Mouse (Mus musculus) layer of hippocampus, adult 18-20 months (tissue): Measurements from ENCODE around the gene Gimap8. TPM values are rescaled to one million over a fixed set of nuclear protein-coding genes. Genes with fewer than 3 reads are reported as not detected.

Experiments
- DNase-seq, 2 experiments: peaks; one replicate each; pipeline ENCODE4 v3.0.0; 2022; ENCODE audit warnings: low spot score in 2 of 2
- total RNA-seq, 2 experiments: library from RNA; stranded (reverse); gene quantifications; 2 replicates each; pipeline ENCODE4 v1.2.3; 2021

Gimap8 gene
- total RNA-seq, 2 experiments from 2014 or later: 0.77 to 0.81 TPM

DNA sequence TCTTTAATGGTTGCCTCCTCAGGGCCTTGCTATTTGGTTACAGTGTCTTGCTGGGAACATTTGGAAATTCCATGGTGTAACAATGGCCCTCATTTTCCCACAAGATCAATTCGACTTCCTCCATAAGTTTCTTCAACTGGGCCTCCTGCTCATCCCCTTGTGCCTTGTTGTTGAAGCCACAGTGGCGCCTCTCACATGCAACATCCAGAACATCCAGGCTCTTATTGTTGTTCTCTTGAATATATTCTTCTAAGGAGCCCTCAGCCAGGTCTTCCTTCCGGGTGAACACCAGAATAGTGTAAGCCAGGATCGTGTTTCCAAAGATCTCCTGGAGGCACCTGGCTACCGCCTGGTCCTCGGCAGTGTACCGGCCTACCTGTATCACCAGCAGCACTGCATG, 55.1 kb downstream of the Gimap8 start:
- no peak for DNase-seq

DNA sequence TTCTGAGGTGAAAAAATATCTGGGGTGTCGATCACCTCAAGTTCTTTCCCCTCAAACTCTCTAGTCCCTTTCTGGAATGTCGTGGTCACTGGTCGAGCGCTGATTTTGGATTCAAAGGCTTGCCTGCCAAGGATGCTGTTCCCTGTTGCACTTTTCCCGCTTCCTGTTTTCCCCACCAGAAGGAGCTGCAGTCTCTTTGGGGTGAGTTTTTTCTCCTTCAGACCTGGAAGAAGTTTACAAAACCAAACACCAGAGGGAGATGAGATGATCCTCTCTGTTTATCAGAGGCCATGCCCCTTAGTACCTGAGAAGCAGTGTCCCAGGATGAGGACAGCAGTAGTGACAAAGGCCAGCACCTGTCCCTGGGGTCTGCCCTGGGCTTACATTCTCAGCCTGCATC, 55.6 kb downstream of the Gimap8 start:
- no peak for DNase-seq

DNA sequence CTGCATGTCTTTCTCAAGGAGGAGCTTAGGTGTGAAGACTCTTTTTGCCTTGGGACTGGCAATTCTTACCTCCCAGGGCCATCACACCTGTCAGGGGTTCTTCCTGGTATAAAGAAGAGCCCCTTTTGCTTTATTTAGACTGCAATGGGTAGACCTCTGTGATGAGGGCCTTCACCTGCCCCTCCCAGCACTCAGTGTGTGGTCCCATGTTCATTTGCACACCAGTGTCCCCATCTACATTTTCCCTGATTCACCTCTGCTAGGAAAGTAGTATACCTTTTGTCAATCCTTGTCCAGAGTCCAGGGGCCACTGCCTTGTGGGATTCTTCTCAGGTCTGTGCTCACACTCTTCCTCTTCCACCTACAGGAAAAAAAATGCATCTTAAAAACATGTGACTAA, 57.1 kb downstream of the Gimap8 start:
- no peak for DNase-seq

DNA sequence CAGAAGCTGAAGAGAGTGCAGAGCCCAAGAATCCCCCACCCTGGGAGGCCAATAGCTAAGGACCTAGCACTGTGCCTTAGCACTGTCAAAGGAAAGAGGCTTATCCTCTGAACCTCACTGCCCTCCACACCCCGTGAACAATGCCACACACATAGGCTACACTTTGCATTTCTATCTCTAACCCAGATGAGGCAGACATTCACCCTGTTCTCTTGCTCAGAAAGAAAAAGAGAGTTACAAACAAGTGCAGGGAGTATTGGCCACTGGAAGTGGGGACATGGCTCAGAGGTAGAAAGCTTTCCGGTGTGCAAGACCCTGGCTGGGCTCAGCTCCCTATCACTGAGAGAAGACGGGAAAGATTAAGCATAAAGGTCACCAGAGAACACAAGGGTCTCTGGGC, 59.1 kb downstream of the Gimap8 start:
- DNase-seq: no peak

Other genes starting within 250 kb of the Gimap8 start
- 10 to 100 TPM; 22.3 TPM for gene Zfp467, start 201.4 kb upstream of the Gimap8 start, total RNA-seq
- under 1 TPM; 0.56 to 0.74 TPM for gene Sspo, start 199.0 kb upstream of the Gimap8 start, total RNA-seq
- gene Atp6v0e2, start 109.6 kb upstream of the Gimap8 start, total RNA-seq: 100 to 1,000 TPM; 440 to 446 TPM
- gene Lrrc61, start 92.4 kb upstream of the Gimap8 start, total RNA-seq: 10 to 100 TPM; 32.3 to 37.6 TPM
- 10 to 100 TPM; 14.9 to 18.0 TPM for gene Rarres2, start 74.4 kb upstream of the Gimap8 start, total RNA-seq
- not detected for gene Gm45021, start 57.6 kb upstream of the Gimap8 start, total RNA-seq
- gene Repin1, start 53.4 kb upstream of the Gimap8 start, total RNA-seq: 10 to 100 TPM; 48.0 to 51.0 TPM
- gene Gm44965, start 53.3 kb upstream of the Gimap8 start, total RNA-seq: not detected
- 1 to 10 TPM; 7.1 to 8.2 TPM for gene Zfp775, start 45.2 kb upstream of the Gimap8 start, total RNA-seq
- 10 to 100 TPM; 13.4 to 13.6 TPM for gene AI854703, start 20.5 kb upstream of the Gimap8 start, total RNA-seq
- gene Gimap9, start 28.9 kb downstream of the Gimap8 start, total RNA-seq: 1 to 10 TPM in 1 of 2 experiments, under 1 TPM in 1; 0.48 to 1.1 TPM
- not detected for gene Gimap4, start 37.3 kb downstream of the Gimap8 start, total RNA-seq
- gene Gimap6, start 61.0 kb downstream of the Gimap8 start, total RNA-seq: 1 to 10 TPM; 4.3 to 4.9 TPM
- 1 to 10 TPM in 1 of 2 experiments, not detected in 1; 1.9 TPM for gene Gm28053, start 71.4 kb downstream of the Gimap8 start, total RNA-seq
- not detected for gene Gimap7, start 71.4 kb downstream of the Gimap8 start, total RNA-seq
- 1 to 10 TPM; 1.4 to 1.9 TPM for gene Gimap1, start 91.8 kb downstream of the Gimap8 start, total RNA-seq
- gene Gimap5, start 99.0 kb downstream of the Gimap8 start, total RNA-seq: under 1 TPM; 0.62 to 0.99 TPM
- gene Gimap3, start 123.6 kb downstream of the Gimap8 start, total RNA-seq: not detected
- gene Tmem176a, start 193.7 kb downstream of the Gimap8 start, total RNA-seq: 10 to 100 TPM; 32.4 to 36.3 TPM
- 10 to 100 TPM; 58.5 to 61.2 TPM for gene Tmem176b, start 194.3 kb downstream of the Gimap8 start, total RNA-seq
- not detected for gene Aoc1, start 225.7 kb downstream of the Gimap8 start, total RNA-seq